Mouse (Mus musculus): ENCODE measurements around the gene Ptprd.

GRCm38 (mm10) chr4:75991621-75992245, 2220.0 kb downstream of the Ptprd start:
- TF ChIP-seq CTCF (IDR thresholded peaks at IDR 0.05; ENCODE audit: low read depth, low read length) = no peak
- TF ChIP-seq POLR2AphosphoS5 (IDR thresholded peaks at IDR 0.05; ENCODE audit: insufficient replicate concordance, low read depth, low read length) = no peak
- TF ChIP-seq GATA1 (IDR thresholded peaks at IDR 0.05; ENCODE audit: borderline replicate concordance, low read length) = no peak
- no peak for TF ChIP-seq TAL1 (conservative IDR thresholded peaks at IDR 0.05; ENCODE audit: low read depth, low read length)

Data from G1E (cell line).